Mouse (Mus musculus): Measurements from ENCODE around the gene Wdr11. TPM values are rescaled to one million over a fixed set of nuclear protein-coding genes. Genes with fewer than 3 reads are reported as not detected.

Gene Wdr11
- polyA plus RNA-seq, 1 experiment from 2014 or later, result 44.9 TPM

- Histone ChIP-seq H3K9ac (replicated peaks; ENCODE audit: low read depth, low read length) (no peak overlapping the region), H3K27ac (ENCODE audit: low read length) (no peak overlapping the region), H3K4me1 (replicated peaks; ENCODE audit: control insufficient read depth, insufficient read depth, low read length) (peaks cover 10% of the 10 kb centered on the region), H3K9me3 (ENCODE audit: control insufficient read depth, low read length) (no peaks in the 10 kb centered on the region), H3K4me3 (replicated peaks; ENCODE audit: low read length) (no peak overlapping the region), H3K4me2 (ENCODE audit: low read length) (no peak overlapping the region), H3K27me3 (replicated peaks; ENCODE audit: control insufficient read depth, insufficient read depth, low read length) (no peaks in the 10 kb centered on the region), H3K36me3 (ENCODE audit: control insufficient read depth, insufficient read depth) (no peaks in the 10 kb centered on the region)
- 65% methylated on average over 4 of the region's 4 CpGs for WGBS
- ATAC-seq, result no peak
These were observed 82.9 kb downstream of the Wdr11 start for GRCm38 (mm10) chr7:129674558-129674957.

GRCm38 (mm10) chr7:129675852-129676251 is 84.2 kb downstream of the Wdr11 start:
- peaks cover 10% of the 10 kb centered on the region for H3K4me1 ChIP-seq (replicated peaks; ENCODE audit: control insufficient read depth, insufficient read depth, low read length)
- H3K4me2 ChIP-seq (ENCODE audit: low read length), result no peak overlapping the region
- WGBS, result 93% methylated on average over 6 of the region's 6 CpGs
- no peaks in the 10 kb centered on the region for H3K36me3 ChIP-seq (ENCODE audit: control insufficient read depth, insufficient read depth)
- no peak overlapping the region for H3K9ac ChIP-seq (replicated peaks; ENCODE audit: low read depth, low read length)
- H3K4me3 ChIP-seq (replicated peaks; ENCODE audit: low read length), result no peak overlapping the region
- H3K27me3 ChIP-seq (replicated peaks; ENCODE audit: control insufficient read depth, insufficient read depth, low read length), result no peaks in the 10 kb centered on the region
- no peaks in the 10 kb centered on the region for H3K9me3 ChIP-seq (ENCODE audit: control insufficient read depth, low read length)
- no peak for ATAC-seq
- H3K27ac ChIP-seq (ENCODE audit: low read length), result no peak overlapping the region

GRCm38 (mm10) chr7:129677141-129677540 is 85.5 kb downstream of the Wdr11 start:
- 61% methylated on average over 4 of the region's 4 CpGs for whole genome bisulfite sequencing
- Histone ChIP-seq H3K4me1 (replicated peaks; ENCODE audit: control insufficient read depth, insufficient read depth, low read length) (peaks cover 10% of the 10 kb centered on the region), H3K9ac (replicated peaks; ENCODE audit: low read depth, low read length) (no peak overlapping the region), H3K9me3 (ENCODE audit: control insufficient read depth, low read length) (no peaks in the 10 kb centered on the region), H3K27me3 (replicated peaks; ENCODE audit: control insufficient read depth, insufficient read depth, low read length) (no peaks in the 10 kb centered on the region), H3K4me3 (replicated peaks; ENCODE audit: low read length) (no peak overlapping the region), H3K4me2 (ENCODE audit: low read length) (no peak overlapping the region), H3K36me3 (ENCODE audit: control insufficient read depth, insufficient read depth) (no peaks in the 10 kb centered on the region), H3K27ac (ENCODE audit: low read length) (no peak overlapping the region)
- ATAC-seq, result no peak

GRCm38 (mm10) chr7:129678431-129678830 is 86.8 kb downstream of the Wdr11 start:
- no peak for ATAC-seq
- Histone ChIP-seq H3K27ac (ENCODE audit: low read length) (no peak overlapping the region), H3K4me3 (replicated peaks; ENCODE audit: low read length) (no peak overlapping the region), H3K4me2 (ENCODE audit: low read length) (no peak overlapping the region), H3K4me1 (replicated peaks; ENCODE audit: control insufficient read depth, insufficient read depth, low read length) (peaks cover 10% of the 10 kb centered on the region), H3K36me3 (ENCODE audit: control insufficient read depth, insufficient read depth) (no peaks in the 10 kb centered on the region), H3K9ac (replicated peaks; ENCODE audit: low read depth, low read length) (no peak overlapping the region), H3K9me3 (ENCODE audit: control insufficient read depth, low read length) (no peaks in the 10 kb centered on the region), H3K27me3 (replicated peaks; ENCODE audit: control insufficient read depth, insufficient read depth, low read length) (no peaks in the 10 kb centered on the region)
- 83% methylated on average over 8 of the region's 8 CpGs for WGBS

- no peak overlapping the region for H3K4me2 ChIP-seq (ENCODE audit: low read length)
- no peak for ATAC-seq
These were observed 87.3 kb downstream of the Wdr11 start for GRCm38 (mm10) chr7:129678972-129679371.

GRCm38 (mm10) chr7:129680534-129681210 is 89.0 kb downstream of the Wdr11 start:
- ATAC-seq, result no peak
- Histone ChIP-seq H3K27me3 (replicated peaks; ENCODE audit: control insufficient read depth, insufficient read depth, low read length) (no peaks in the 10 kb centered on the region), H3K4me1 (replicated peaks; ENCODE audit: control insufficient read depth, insufficient read depth, low read length) (no peaks in the 10 kb centered on the region), H3K9me3 (ENCODE audit: control insufficient read depth, low read length) (no peaks in the 10 kb centered on the region), H3K36me3 (ENCODE audit: control insufficient read depth, insufficient read depth) (no peaks in the 10 kb centered on the region), H3K9ac (replicated peaks; ENCODE audit: low read depth, low read length) (no peak overlapping the region), H3K4me3 (replicated peaks; ENCODE audit: low read length) (no peak overlapping the region), H3K4me2 (ENCODE audit: low read length) (no peak overlapping the region), H3K27ac (ENCODE audit: low read length) (no peak overlapping the region)
- 42% methylated on average over 10 of the region's 10 CpGs for WGBS

More at GRCm38 (mm10) chr7:129678972-129679371, 87.3 kb downstream of the Wdr11 start:
- Histone ChIP-seq H3K27ac (ENCODE audit: low read length) (no peak overlapping the region), H3K9me3 (ENCODE audit: control insufficient read depth, low read length) (no peaks in the 10 kb centered on the region), H3K36me3 (ENCODE audit: control insufficient read depth, insufficient read depth) (no peaks in the 10 kb centered on the region), H3K27me3 (replicated peaks; ENCODE audit: control insufficient read depth, insufficient read depth, low read length) (no peaks in the 10 kb centered on the region), H3K9ac (replicated peaks; ENCODE audit: low read depth, low read length) (no peak overlapping the region), H3K4me1 (replicated peaks; ENCODE audit: control insufficient read depth, insufficient read depth, low read length) (peaks cover 5% of the 10 kb centered on the region), H3K4me3 (replicated peaks; ENCODE audit: low read length) (no peak overlapping the region)
- WGBS, result 51% methylated on average over 8 of the region's 8 CpGs

GRCm38 (mm10) chr7:129682525-129682924 is 90.9 kb downstream of the Wdr11 start:
- no peaks in the 10 kb centered on the region for H3K4me1 ChIP-seq (replicated peaks; ENCODE audit: control insufficient read depth, insufficient read depth, low read length)
- ATAC-seq, result no peak
- H3K27ac ChIP-seq (ENCODE audit: low read length), result no peak overlapping the region
- no peaks in the 10 kb centered on the region for H3K36me3 ChIP-seq (ENCODE audit: control insufficient read depth, insufficient read depth)
- no peak overlapping the region for H3K9ac ChIP-seq (replicated peaks; ENCODE audit: low read depth, low read length)
- 89% methylated on average over 3 of the region's 3 CpGs for WGBS
- H3K4me3 ChIP-seq (replicated peaks; ENCODE audit: low read length), result no peak overlapping the region
- no peaks in the 10 kb centered on the region for H3K9me3 ChIP-seq (ENCODE audit: control insufficient read depth, low read length)
- no peaks in the 10 kb centered on the region for H3K27me3 ChIP-seq (replicated peaks; ENCODE audit: control insufficient read depth, insufficient read depth, low read length)
- no peak overlapping the region for H3K4me2 ChIP-seq (ENCODE audit: low read length)

GRCm38 (mm10) chr7:129685326-129685725 is 93.7 kb downstream of the Wdr11 start:
- H3K4me2 ChIP-seq (ENCODE audit: low read length), result no peak overlapping the region
- H3K9me3 ChIP-seq (ENCODE audit: control insufficient read depth, low read length), result no peaks in the 10 kb centered on the region
- H3K27ac ChIP-seq (ENCODE audit: low read length), result no peak overlapping the region
- no peak for ATAC-seq
- no peak overlapping the region for H3K9ac ChIP-seq (replicated peaks; ENCODE audit: low read depth, low read length)
- H3K36me3 ChIP-seq (ENCODE audit: control insufficient read depth, insufficient read depth), result no peaks in the 10 kb centered on the region
- no peaks in the 10 kb centered on the region for H3K4me1 ChIP-seq (replicated peaks; ENCODE audit: control insufficient read depth, insufficient read depth, low read length)
- no peak overlapping the region for H3K4me3 ChIP-seq (replicated peaks; ENCODE audit: low read length)
- WGBS, result 78% methylated on average over 5 of the region's 5 CpGs
- no peaks in the 10 kb centered on the region for H3K27me3 ChIP-seq (replicated peaks; ENCODE audit: control insufficient read depth, insufficient read depth, low read length)
